In the genomic region with DNA sequence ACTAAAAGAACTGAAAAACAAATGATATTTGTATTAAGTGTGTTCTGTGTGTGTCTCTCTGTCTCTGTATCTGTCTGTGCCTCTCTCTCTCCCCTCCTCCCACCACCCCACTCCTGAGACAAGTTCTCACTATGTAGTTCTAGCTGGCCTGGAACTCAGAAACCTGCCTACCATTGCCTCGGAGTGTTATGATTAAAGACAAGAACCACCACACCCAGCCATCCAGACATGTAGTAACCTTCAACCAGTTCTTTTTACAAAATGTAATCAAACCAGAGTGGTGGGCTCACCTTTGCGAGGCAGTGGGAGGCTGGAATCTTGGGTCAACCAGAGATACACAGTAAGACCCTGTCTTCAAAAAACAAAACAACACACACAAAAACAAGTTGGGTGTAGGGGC, we compare ENCODE assay signal across 9 mouse cellular contexts. TPM values are rescaled to one million over a fixed set of nuclear protein-coding genes. Genes with fewer than 3 reads are reported as not detected.
DNase-seq lines count a peak whose midpoint lies in the region; ATAC-seq and TF ChIP-seq lines count a peak whose summit lies in the region.
"Had no signal": no experiment of that assay in that cellular context is flagged by ENCODE, and none has a peak within 500 bp of the region (broad histone marks: within the 10 kb centered on the region; RNA-seq: fewer than 3 reads in every experiment).

No protein-coding gene starts in this region.

- H3K79me2 ChIP-seq in heart, adult 2 months (replicated peaks; ENCODE audit: control insufficient read depth, insufficient read depth, low read length) = peaks cover 2% of the 10 kb centered on the region
- H3K79me2 ChIP-seq in CH12.LX (replicated peaks; ENCODE audit: control insufficient read depth, extremely low read depth, insufficient read depth, poor library complexity, severe bottlenecking) = peaks cover 60% of the 10 kb centered on the region

- TF ChIP-seq EP300 in heart, adult 2 months (IDR thresholded peaks at IDR 0.05; ENCODE audit: insufficient read depth, low read depth, low read length) = no peak
- no peak for TF ChIP-seq EP300 in CH12.LX (IDR thresholded peaks at IDR 0.05; ENCODE audit: low read length)

- dilution Hi-C loops in CH12.LX (cut with MboI; ENCODE audit: extremely low pct_ligation_motif_present, extremely low pct_unique_long_range_greater_than_20kb, low sequenced_read_pairs) = no loop called here

- peaks cover 43% of the 10 kb centered on the region for H3K36me3 ChIP-seq in heart, adult 2 months (ENCODE audit: control insufficient read depth, insufficient read depth, low read length)
- peaks cover 13 to 31% of the 10 kb centered on the region in 2 experiments for H3K36me3 ChIP-seq in CH12.LX (replicated peaks in 1 of 2; ENCODE audit: control insufficient read depth in 1 of 2, insufficient read depth in 1 of 2, low read length in 1 of 2)
- H3K36me3 ChIP-seq in forebrain, embryonic 15.5 days = no peaks in the 10 kb centered on the region
- peaks cover 47% of the 10 kb centered on the region for H3K36me3 ChIP-seq in liver, embryonic 12.5 days

- intact Hi-C loops in heart, adult 2 months (cut with DNase I) = loop anchor here (2.0 kb wide), 1 partner anchor 14 kb away; no protein-coding TSS in a partner anchor
- intact Hi-C loops in heart, postnatal 25 days (cut with DNase I) = no loop called here

- no peak for ATAC-seq in forebrain, embryonic 15.5 days (replicated peaks)
- no peak for ATAC-seq in liver, embryonic 12.5 days

- peak overlapping the region; percentile 98 for H3K4me2 ChIP-seq in CH12.LX (ENCODE audit: insufficient read depth, low read depth, poor library complexity, severe bottlenecking)
- peak overlapping the region; percentile 52 for H3K4me2 ChIP-seq in forebrain, embryonic 15.5 days (replicated peaks)
- peak overlapping the region; percentile 90 for H3K4me2 ChIP-seq in liver, embryonic 12.5 days

- TF ChIP-seq RAD21 in CH12.LX (IDR thresholded peaks at IDR 0.05; ENCODE audit: low read depth, low read length) = no peak

- peak overlapping the region; percentile 90; the same call in 1 of the 2 replicates for H3K4me3 ChIP-seq in heart, adult 2 months
- H3K4me3 ChIP-seq in CH12.LX (replicated peaks in 1 of 3; ENCODE audit: low read depth in 2 of 3, low read length in 2 of 3, poor library complexity in 1 of 3) = peak overlapping the region; percentile 71 to 87 (median 85)
- H3K4me3 ChIP-seq in forebrain, embryonic 15.5 days = peak overlapping the region; percentile 94
- peak overlapping the region; percentile 80 for H3K4me3 ChIP-seq in liver, embryonic 12.5 days

- WGBS in heart, adult 2 months = 10% methylated on average over 2 of the region's 2 CpGs
- WGBS in forebrain, embryonic 15.5 days = 77% methylated on average over 2 of the region's 2 CpGs
- 37% methylated on average over 2 of the region's 2 CpGs for WGBS in liver, embryonic 12.5 days (ENCODE audit: insufficient replicate concordance)

- H3K4me1 ChIP-seq in heart, adult 2 months (ENCODE audit: control insufficient read depth, insufficient read depth, low read length) = peaks cover 20% of the 10 kb centered on the region
- peaks cover 6 to 52% of the 10 kb centered on the region in 2 experiments for H3K4me1 ChIP-seq in CH12.LX (ENCODE audit: control insufficient read depth in 1 of 2, insufficient read depth in 2 of 2)
- peaks cover 45% of the 10 kb centered on the region for H3K4me1 ChIP-seq in forebrain, embryonic 15.5 days
- peaks cover 73% of the 10 kb centered on the region for H3K4me1 ChIP-seq in liver, embryonic 12.5 days

- no peak overlapping the region for H3K9ac ChIP-seq in heart, adult 2 months (ENCODE audit: low read depth, low read length)
- H3K9ac ChIP-seq in CH12.LX (ENCODE audit: insufficient read depth, low read depth) = peak overlapping the region; percentile 93
- H3K9ac ChIP-seq in forebrain, embryonic 15.5 days (replicated peaks) = peak overlapping the region; percentile 86
- peak overlapping the region; percentile 88 for H3K9ac ChIP-seq in liver, embryonic 12.5 days

- no peak for DNase-seq in heart, adult 2 months
- no peak for DNase-seq in heart, postnatal 25 days (ENCODE audit: low spot score)
- DNase-seq in CH12.LX (ENCODE audit: extremely low read depth) = no peak
- DNase-seq in frontal cortex, postnatal 25 days (ENCODE audit: low spot score in 2 of 2) = no peak
- no peak for DNase-seq in thymus, postnatal 10 days (ENCODE audit: low spot score in 2 of 2)
- no peak for DNase-seq in urinary bladder, adult 18-20 months (ENCODE audit: low spot score in 2 of 2)
- DNase-seq: cerebellum, adult 11 months had no signal

- no peak for TF ChIP-seq CTCF in heart, adult 2 months (IDR thresholded peaks at IDR 0.05)
- TF ChIP-seq CTCF in CH12.LX (conservative IDR thresholded peaks at IDR 0.05 in 1 of 2, IDR thresholded peaks at IDR 0.05 in 1 of 2; ENCODE audit: low read depth in 2 of 2, low read length in 2 of 2) = no peak

- peak overlapping the region; percentile 26; the same call in 1 of the 2 replicates for H3K27ac ChIP-seq in heart, adult 2 months
- peak overlapping the region; percentile 15; the same call in 1 of the 2 replicates for H3K27ac ChIP-seq in CH12.LX (ENCODE audit: insufficient read depth, low read depth)
- no peak overlapping the region for H3K27ac ChIP-seq in forebrain, embryonic 15.5 days (replicated peaks)
- peak overlapping the region; percentile 93 for H3K27ac ChIP-seq in liver, embryonic 12.5 days

- H3K27me3 ChIP-seq in heart, adult 2 months (ENCODE audit: control insufficient read depth, insufficient read depth, low read length) = no peaks in the 10 kb centered on the region
- H3K27me3 ChIP-seq in CH12.LX (replicated peaks) = no peaks in the 10 kb centered on the region
- H3K27me3 ChIP-seq in forebrain, embryonic 15.5 days = no peaks in the 10 kb centered on the region
- H3K27me3 ChIP-seq in liver, embryonic 12.5 days (replicated peaks) = no peaks in the 10 kb centered on the region

- in situ Hi-C loops in CH12.LX (cut with MboI; ENCODE audit: low pct_ligation_motif_present, low pct_unique_long_range_greater_than_20kb, low sequenced_read_pairs) = no loop called here

- no peak for TF ChIP-seq POLR2A in heart, adult 2 months (IDR thresholded peaks at IDR 0.05; ENCODE audit: insufficient read depth, low read depth, low read length)
- TF ChIP-seq POLR2A in CH12.LX (IDR thresholded peaks at IDR 0.05; ENCODE audit: low read depth, low read length) = no peak

- H3K9me3 ChIP-seq in CH12.LX (replicated peaks; ENCODE audit: low read length) = no peaks in the 10 kb centered on the region
- no peaks in the 10 kb centered on the region for H3K9me3 ChIP-seq in forebrain, embryonic 15.5 days
- H3K9me3 ChIP-seq in liver, embryonic 12.5 days (replicated peaks) = no peaks in the 10 kb centered on the region

TF ChIP-seq in CH12.LX, 34 proteins besides CTCF, POLR2A, EP300 and RAD21:
- TF ChIP-seq JUN (IDR thresholded peaks at IDR 0.05; ENCODE audit: insufficient read depth, low read depth, low read length) (no peak), JUND (conservative IDR thresholded peaks at IDR 0.05; ENCODE audit: low read depth, low read length) (no peak), USF2 (conservative IDR thresholded peaks at IDR 0.05; ENCODE audit: low read depth, low read length) (no peak), IRF4 (IDR thresholded peaks at IDR 0.05; ENCODE audit: low read depth, low read length) (no peak), ZC3H11A (IDR thresholded peaks at IDR 0.05; ENCODE audit: low read depth, low read length) (no peak), TBP (conservative IDR thresholded peaks at IDR 0.05; ENCODE audit: low read depth, low read length) (no peak)

RNA-seq across cellular contexts. Expression of gene Thrap3, which starts 1.9 kb away (rescaled TPM):
- 100 to 1,000 TPM; 100 to 118 TPM for total RNA-seq in heart, adult 2 months (2021)
- polyA plus RNA-seq in heart, adult 2 months (2012; rRNA removed) = 37.9 and 61.4 TPM in 2 replicates
- 100 to 1,000 TPM; 108 to 111 TPM for total RNA-seq in heart, postnatal 25 days (2021)
- total RNA-seq in CH12.LX (2012; rRNA removed) = 140 and 168 TPM in 2 replicates
- total RNA-seq in CH12.LX (2014; rRNA removed) = 183 and 204 TPM in 2 replicates
- 327 and 334 TPM in 2 replicates for polyA plus RNA-seq in CH12.LX (2012; ENCODE audit: insufficient read length, low read depth)
- 179 and 185 TPM in 2 replicates for polyA plus RNA-seq in forebrain, embryonic 15.5 days (2015; fragmentation: Nextera tagmentation; extraction: Ambion mirVana)
- polyA plus RNA-seq in liver, embryonic 12.5 days (2016; fragmentation: Nextera tagmentation; extraction: Ambion mirVana) = 162 and 163 TPM in 2 replicates

RNA-seq across cellular contexts. Expression of gene Sh3d21, which starts 37.4 kb away (rescaled TPM):
- total RNA-seq in heart, adult 2 months (2021) = 1 to 10 TPM; 1.5 to 2.7 TPM
- polyA plus RNA-seq in heart, adult 2 months (2012; rRNA removed) = 1.9 and 2.0 TPM in 2 replicates
- 1 to 10 TPM; 1.9 to 3.1 TPM for total RNA-seq in heart, postnatal 25 days (2021)
- total RNA-seq in CH12.LX (2012; rRNA removed) (0.21 and 0.25 TPM in 2 replicates), CH12.LX (2014; rRNA removed) (0.35 and 0.36 TPM in 2 replicates)
- polyA plus RNA-seq in CH12.LX (2012; ENCODE audit: insufficient read length, low read depth) = 0.46 and 0.52 TPM in 2 replicates
- polyA plus RNA-seq in forebrain, embryonic 15.5 days (2015; fragmentation: Nextera tagmentation; extraction: Ambion mirVana) = 0.86 and 0.88 TPM in 2 replicates
- 1.3 and 1.6 TPM in 2 replicates for polyA plus RNA-seq in liver, embryonic 12.5 days (2016; fragmentation: Nextera tagmentation; extraction: Ambion mirVana)

RNA-seq across cellular contexts. Expression of gene Eva1b, which starts 53.1 kb away (rescaled TPM):
- total RNA-seq in heart, adult 2 months (2021) = 10 to 100 TPM in 1 of 2 experiments, 1 to 10 TPM in 1; 9.5 to 11.9 TPM
- polyA plus RNA-seq in heart, adult 2 months (2012; rRNA removed) = 15.2 and 19.7 TPM in 2 replicates
- 10 to 100 TPM; 15.2 to 17.6 TPM for total RNA-seq in heart, postnatal 25 days (2021)
- 3.5 and 4.3 TPM in 2 replicates for total RNA-seq in CH12.LX (2012; rRNA removed)
- 0.97 and 1.3 TPM in 2 replicates for total RNA-seq in CH12.LX (2014; rRNA removed)
- polyA plus RNA-seq in CH12.LX (2012; ENCODE audit: insufficient read length, low read depth) = 0.93 and 1.3 TPM in 2 replicates
- 9.2 and 10.1 TPM in 2 replicates for polyA plus RNA-seq in forebrain, embryonic 15.5 days (2015; fragmentation: Nextera tagmentation; extraction: Ambion mirVana)
- polyA plus RNA-seq in liver, embryonic 12.5 days (2016; fragmentation: Nextera tagmentation; extraction: Ambion mirVana) = 19.3 and 19.5 TPM in 2 replicates

RNA-seq across cellular contexts. Expression of gene Map7d1, which starts 55.5 kb away (rescaled TPM):
- 100 to 1,000 TPM; 253 to 267 TPM for total RNA-seq in heart, adult 2 months (2021)
- 149 and 161 TPM in 2 replicates for polyA plus RNA-seq in heart, adult 2 months (2012; rRNA removed)
- 100 to 1,000 TPM; 255 to 285 TPM for total RNA-seq in heart, postnatal 25 days (2021)
- total RNA-seq in CH12.LX (2012; rRNA removed) (17.9 and 20.8 TPM in 2 replicates), CH12.LX (2014; rRNA removed) (12.5 and 12.8 TPM in 2 replicates)
- 62.2 and 72.2 TPM in 2 replicates for polyA plus RNA-seq in CH12.LX (2012; ENCODE audit: insufficient read length, low read depth)
- 76.8 and 79.6 TPM in 2 replicates for polyA plus RNA-seq in forebrain, embryonic 15.5 days (2015; fragmentation: Nextera tagmentation; extraction: Ambion mirVana)
- 20.9 and 23.3 TPM in 2 replicates for polyA plus RNA-seq in liver, embryonic 12.5 days (2016; fragmentation: Nextera tagmentation; extraction: Ambion mirVana)
